Mouse (Mus musculus) olfactory bulb, adult 2 months (tissue): ENCODE measurements around the gene Ebi3.

Experiments
- CTCF ChIP-seq: fragments of 200-500 bp; IDR thresholded peaks from 2 replicates; pipeline ENCODE4 v1.5.1; 2012; ENCODE audit warnings: low read depth, mild to moderate bottlenecking, low read length, moderate library complexity; ENCODE audit not compliant: insufficient read depth
- POLR2A ChIP-seq: fragments of 200-500 bp; IDR thresholded peaks from 2 replicates; pipeline ENCODE4 v1.6.1; 2012; ENCODE audit warnings: mild to moderate bottlenecking, low read depth, low read length, moderate library complexity; ENCODE audit not compliant: insufficient read depth

DNA sequence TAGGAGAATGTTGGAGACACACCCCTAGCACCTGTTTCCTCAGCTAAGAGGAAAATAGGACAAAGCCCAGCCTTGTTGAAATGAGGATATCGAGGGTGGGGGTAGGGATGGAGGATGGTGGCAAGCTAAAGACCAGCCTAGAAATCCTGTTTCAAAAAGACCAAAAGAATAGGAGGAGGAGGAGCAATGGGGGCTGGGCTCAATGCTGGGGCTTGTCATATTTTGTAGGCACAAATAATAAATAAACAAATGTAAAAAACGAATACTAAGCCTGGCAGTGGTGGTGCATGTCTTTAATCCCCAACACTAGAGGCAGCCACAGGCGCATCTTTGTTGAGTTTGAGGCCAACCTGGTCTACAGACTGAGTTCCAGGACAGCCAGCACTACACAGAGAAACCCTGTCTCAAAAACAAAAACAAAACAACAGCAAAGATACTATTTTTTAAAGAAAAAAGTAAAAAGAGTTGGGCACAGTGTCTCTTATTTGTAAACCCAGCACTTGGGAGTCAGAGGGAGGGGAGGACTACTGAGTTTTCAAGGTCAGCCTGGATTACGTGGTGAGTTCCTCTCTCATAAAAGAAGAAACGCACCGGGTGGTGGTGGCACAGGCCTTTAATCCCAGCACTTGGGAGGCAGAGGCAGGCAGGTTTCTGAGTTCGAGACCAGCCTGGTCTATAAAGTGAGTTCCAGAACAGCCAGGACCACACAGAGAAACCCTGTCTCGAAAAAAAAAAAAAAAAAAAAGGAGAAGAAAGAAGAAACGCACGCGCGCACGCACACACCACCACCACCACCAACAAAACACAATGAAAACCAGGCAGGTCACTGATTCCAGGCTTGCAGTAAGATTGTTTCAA lies 5.5 kb downstream of the Ebi3 start:
- no peak for TF ChIP-seq CTCF
- no peak for TF ChIP-seq POLR2A
